Mouse (Mus musculus) lung, postnatal 0 days (tissue): ENCODE data around the gene Ermap.

ENCODE experiments used
- CTCF ChIP-seq: IDR thresholded peaks from 2 replicates; pipeline ENCODE4 v1.5.1; 2016; ENCODE audit warnings: antibody characterized with exemption, mild to moderate bottlenecking
- EP300 ChIP-seq: IDR thresholded peaks from 2 replicates; pipeline ENCODE4 v1.6.1; 2016; ENCODE audit warnings: antibody characterized with exemption, mild to moderate bottlenecking, control low read depth

DNA sequence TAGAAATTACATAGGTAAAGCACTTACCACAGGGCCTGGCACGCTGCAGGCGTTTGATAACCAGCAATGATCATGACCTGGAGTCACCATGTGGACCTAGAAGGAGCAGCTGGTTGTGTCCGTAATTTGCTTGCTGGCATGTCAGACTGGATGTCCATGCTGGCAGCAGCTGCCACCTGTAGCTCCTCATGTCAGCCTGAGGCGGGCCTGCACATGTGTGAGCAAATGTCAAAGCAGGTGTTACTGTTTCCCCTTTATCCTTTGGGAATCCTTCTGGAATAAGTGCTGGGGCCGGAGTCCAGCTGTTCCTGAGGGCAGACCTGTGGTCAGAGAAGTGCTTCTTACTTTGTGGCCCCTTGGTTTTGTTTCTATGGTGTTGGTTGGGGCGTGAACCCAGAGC lies 8.3 kb upstream of the Ermap start:
- TF ChIP-seq CTCF (no peak), EP300 (no peak)
